Mouse (Mus musculus): ENCODE results near the gene H2-T22.

H2-T22 gene

GRCm38 (mm10) chr17:35998545-35999305 is 43.8 kb downstream of the H2-T22 start:
- DNase-seq (ENCODE audit: low spot score), result no peak

GRCm38 (mm10) chr17:35997713-35998510 is 44.6 kb downstream of the H2-T22 start:
- no peak for DNase-seq (ENCODE audit: low spot score)

GRCm38 (mm10) chr17:35996949-35997348 is 45.6 kb downstream of the H2-T22 start:
- peak; percentile 86 for DNase-seq (ENCODE audit: low spot score)

GRCm38 (mm10) chr17:35994879-35995240 is 47.7 kb downstream of the H2-T22 start:
- no peak for DNase-seq (ENCODE audit: low spot score)

- DNase-seq (ENCODE audit: low spot score), result no peak
These were observed 48.2 kb downstream of the H2-T22 start for GRCm38 (mm10) chr17:35994175-35994878.

GRCm38 (mm10) chr17:35993675-35994074 is 48.9 kb downstream of the H2-T22 start:
- DNase-seq (ENCODE audit: low spot score), result peak; percentile 34

- no peak for DNase-seq (ENCODE audit: low spot score)
These were observed 50.8 kb downstream of the H2-T22 start for GRCm38 (mm10) chr17:35991781-35992180.
